Mouse (Mus musculus) gastrocnemius, postnatal 10 days (tissue): ENCODE data around the gene Sugct. TPM values are rescaled to one million over a fixed set of nuclear protein-coding genes. Genes with fewer than 3 reads are reported as not detected.
"Not testable (repeated sequence)": the region's sequence is repeated elsewhere in the genome, so short reads cannot be mapped to it uniquely, and the experiment has no call there.

ENCODE experiments used
- DNase-seq: peaks from one replicate; pipeline ENCODE4 v3.0.0; 2021; ENCODE audit warnings: mixed read lengths
- total RNA-seq, 2 experiments: library from RNA; stranded (reverse); gene quantifications; 2 replicates each; pipeline ENCODE4 v1.2.3; 2021

Gene Sugct
- total RNA-seq, 2 experiments from 2014 or later, result 0.82 to 1.1 TPM

- no peak for DNase-seq
Observed at GRCm38 (mm10) chr13:16898084-16898792, 797.1 kb downstream of the Sugct start.

DNA sequence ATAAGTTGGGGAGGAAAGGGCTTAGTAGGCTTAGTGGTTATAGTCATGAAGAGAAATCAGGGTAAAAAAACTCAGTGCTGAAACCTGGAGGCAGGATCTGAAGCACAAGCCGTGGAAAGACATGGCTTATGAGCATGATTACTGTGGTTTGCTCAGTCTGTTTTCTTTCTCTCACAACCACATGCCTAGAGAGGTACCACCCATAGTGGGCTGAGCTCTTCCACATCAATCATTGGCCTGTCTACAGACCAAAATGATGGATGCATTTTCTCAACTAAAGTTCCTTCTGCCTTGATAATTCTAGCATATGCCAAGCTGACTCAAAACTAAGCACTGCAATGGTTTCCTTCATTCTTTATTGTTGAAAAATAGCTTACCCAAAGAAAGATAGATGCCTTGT lies 817.3 kb downstream of the Sugct start:
- DNase-seq, result no peak

DNA sequence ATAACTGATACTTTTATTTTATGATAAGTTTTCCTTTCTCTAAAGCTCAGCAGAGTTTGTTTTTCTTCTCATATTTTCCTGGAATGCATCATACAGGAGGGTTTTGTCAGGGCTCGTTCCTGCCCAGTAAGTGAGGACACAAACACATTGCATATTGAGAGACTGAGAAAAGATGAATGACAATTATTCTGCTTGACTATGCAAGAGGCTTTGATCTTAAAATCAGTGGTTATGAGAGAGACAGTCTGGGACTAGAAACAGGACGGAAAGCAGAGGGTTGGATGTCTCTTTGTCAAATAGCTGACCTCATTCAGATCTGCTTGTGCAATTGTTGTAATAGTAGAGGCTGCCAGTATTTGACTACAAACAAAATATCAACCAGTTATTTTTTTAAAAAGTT lies 835.4 kb downstream of the Sugct start:
- DNase-seq, result no peak

DNA sequence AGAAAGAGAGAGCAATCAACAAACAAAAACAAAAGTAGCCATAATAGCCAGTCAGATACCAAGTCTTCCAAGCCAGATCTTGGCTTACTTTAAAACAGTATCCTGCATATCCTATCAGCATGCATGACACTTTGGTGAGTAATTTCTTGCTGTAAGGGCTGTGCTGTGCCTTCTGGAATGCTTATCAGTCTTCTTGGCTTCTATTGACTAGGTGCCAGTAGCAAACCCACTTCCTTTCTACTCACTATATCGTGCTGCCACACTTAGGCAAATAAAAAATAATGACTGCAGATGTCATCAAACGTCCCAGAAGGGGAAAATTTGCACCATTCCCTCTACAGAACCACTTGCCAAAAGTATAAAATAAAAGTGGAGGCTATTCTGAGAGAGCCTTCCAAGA lies 848.1 kb downstream of the Sugct start:
- DNase-seq, result no peak

- DNase-seq, result no peak
Observed at GRCm38 (mm10) chr13:16840994-16841393, 854.4 kb downstream of the Sugct start.

- DNase-seq, result no peak
Observed at GRCm38 (mm10) chr13:16838409-16838808, 856.9 kb downstream of the Sugct start.

DNA sequence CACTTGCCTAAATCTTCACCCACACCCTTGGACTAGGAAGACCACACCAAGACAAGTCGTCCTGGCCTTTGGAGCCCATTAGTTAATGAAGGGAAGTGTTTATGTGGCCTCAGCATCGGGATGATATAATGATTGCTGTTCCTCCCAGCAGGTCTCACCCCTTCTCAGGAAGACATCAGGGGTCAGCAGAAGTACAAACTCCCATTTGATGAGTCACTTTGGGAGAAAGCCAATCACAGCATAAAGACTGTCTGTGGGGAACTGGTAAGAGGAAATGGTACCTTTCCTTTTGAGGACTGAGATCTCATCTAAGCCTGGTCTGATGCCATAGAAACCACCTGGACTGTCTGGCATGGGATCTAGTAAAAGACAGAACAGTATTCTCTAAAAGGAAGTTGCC lies 860.2 kb downstream of the Sugct start:
- no peak for DNase-seq

GRCm38 (mm10) chr13:16833069-16833468 lies 862.3 kb downstream of the Sugct start:
- no peak for DNase-seq

- no peak for DNase-seq
Observed at GRCm38 (mm10) chr13:16831840-16832239, 863.5 kb downstream of the Sugct start.

DNA sequence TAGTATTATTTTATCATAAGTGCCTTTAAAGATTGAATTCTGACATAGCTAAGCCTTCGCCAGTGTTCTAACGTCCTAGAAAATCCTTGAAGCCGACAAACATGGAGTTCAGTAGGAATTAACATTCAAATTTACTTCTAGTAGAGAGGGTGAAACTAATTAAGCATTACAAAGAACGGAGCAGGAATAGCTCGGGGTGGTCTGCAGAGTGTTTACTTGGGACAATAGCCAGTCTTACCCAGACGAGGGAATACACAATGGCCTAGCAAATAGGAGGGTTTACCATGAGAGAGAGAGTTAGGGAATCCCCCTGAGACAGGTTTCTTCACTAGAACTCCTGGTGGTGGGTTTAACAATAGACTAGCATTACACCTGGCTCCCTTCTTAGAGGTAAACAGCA lies 865.1 kb downstream of the Sugct start:
- DNase-seq, result not testable (repeated sequence)

GRCm38 (mm10) chr13:16829589-16829988 lies 865.8 kb downstream of the Sugct start:
- no peak for DNase-seq

GRCm38 (mm10) chr13:16825619-16826018 lies 869.7 kb downstream of the Sugct start:
- DNase-seq, result no peak

GRCm38 (mm10) chr13:16821785-16822184 lies 873.6 kb downstream of the Sugct start:
- no peak for DNase-seq

DNA sequence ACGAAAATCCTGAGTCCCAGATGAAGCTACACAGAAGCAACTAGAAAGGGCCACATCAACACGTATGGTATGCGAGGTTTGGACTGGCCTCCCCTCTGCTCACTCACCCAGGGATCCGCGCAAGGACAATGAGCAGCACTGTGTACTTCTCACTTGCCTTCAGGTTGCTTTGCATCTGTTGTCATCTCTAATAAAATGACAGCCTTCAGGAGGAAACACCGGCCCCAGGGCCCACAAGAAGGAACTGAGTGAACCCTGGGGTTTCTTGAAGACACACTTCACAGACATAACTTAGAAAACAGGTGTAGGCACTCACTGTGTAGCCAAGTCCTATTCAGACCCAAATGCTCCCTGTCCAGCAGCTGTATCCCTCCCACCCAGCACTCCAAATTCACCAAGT lies 877.9 kb downstream of the Sugct start:
- no peak for DNase-seq

DNA sequence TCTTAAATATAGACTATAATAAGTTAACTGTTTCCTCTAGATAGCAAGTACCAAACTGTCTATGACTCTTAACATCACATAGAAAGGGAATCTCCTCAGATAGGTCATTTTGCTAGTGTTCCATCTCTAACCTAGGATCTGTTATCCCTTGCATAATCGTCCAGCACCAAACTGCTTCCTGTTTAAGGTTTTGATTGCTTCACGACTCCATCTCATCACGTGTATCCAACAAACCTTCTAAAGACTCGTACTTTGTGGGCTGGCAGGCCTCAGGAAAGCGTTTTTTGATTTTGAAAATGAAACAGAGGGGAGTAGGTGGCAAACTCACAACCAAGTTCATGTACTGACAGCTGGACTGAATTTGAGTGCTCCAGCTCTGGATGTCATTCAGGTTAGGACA lies 878.6 kb downstream of the Sugct start:
- no peak for DNase-seq

- no peak for DNase-seq
Observed at GRCm38 (mm10) chr13:16812268-16812667, 883.1 kb downstream of the Sugct start.

Other genes starting within 250 kb of the Sugct start
- 10 to 100 TPM in 1 of 2 experiments, 1 to 10 TPM in 1; 8.0 to 15.0 TPM for gene Mplkip, start 361 bp downstream of the Sugct start, total RNA-seq
- 10 to 100 TPM; 29.5 to 34.8 TPM for gene Cdk13, start 109.5 kb upstream of the Sugct start, total RNA-seq
- 10 to 100 TPM; 31.0 to 33.0 TPM for gene Rala, start 248.7 kb upstream of the Sugct start, total RNA-seq